In genomic region chr5:150152071-150152879, GRCm38 (mm10) we compare ENCODE assay signal across 10 mouse cellular contexts. TPM values are rescaled to one million over a fixed set of nuclear protein-coding genes. Genes with fewer than 3 reads are reported as not detected.
DNase-seq lines count a peak whose midpoint lies in the region; ATAC-seq and TF ChIP-seq lines count a peak whose summit lies in the region.
"Had no signal": no experiment of that assay in that cellular context is flagged by ENCODE, and none has a peak within 500 bp of the region (broad histone marks: within the 10 kb centered on the region; RNA-seq: fewer than 3 reads in every experiment).

No protein-coding gene starts in this region.

- H3K27ac ChIP-seq in midbrain, embryonic 11.5 days (ENCODE audit: low read depth, low read length): no peak overlapping the region
- H3K27ac ChIP-seq in midbrain, embryonic 10.5 days (replicated peaks): no peak overlapping the region
- peak overlapping the region; percentile 68 for H3K27ac ChIP-seq in gastrocnemius, adult 2 months
- H3K27ac ChIP-seq: heart, embryonic 15.5 days; midbrain, embryonic 12.5 days had no signal

- no peak for TF ChIP-seq POLR2A in lung, adult 2 months (IDR thresholded peaks at IDR 0.05; ENCODE audit: borderline replicate concordance, extremely low read depth, low read depth, low read length)

- intact Hi-C loops in gastrocnemius, adult 2 months (cut with DNase I): no loop called here

- TF ChIP-seq CTCF in gastrocnemius, adult 2 months (IDR thresholded peaks at IDR 0.05): no peak
- no peak for TF ChIP-seq CTCF in lung, adult 2 months (IDR thresholded peaks at IDR 0.05; ENCODE audit: insufficient read depth, low read length)

- H3K27me3 ChIP-seq in midbrain, embryonic 11.5 days (ENCODE audit: control insufficient read depth, insufficient read depth, low read length): no peaks in the 10 kb centered on the region
- no peaks in the 10 kb centered on the region for H3K27me3 ChIP-seq in midbrain, embryonic 10.5 days (ENCODE audit: low read depth, poor library complexity, severe bottlenecking)
- H3K27me3 ChIP-seq: heart, embryonic 15.5 days; midbrain, embryonic 12.5 days had no signal

- no peak overlapping the region for H3K4me2 ChIP-seq in midbrain, embryonic 11.5 days
- H3K4me2 ChIP-seq: heart, embryonic 15.5 days; midbrain, embryonic 12.5 days had no signal

- H3K4me1 ChIP-seq in midbrain, embryonic 11.5 days (ENCODE audit: control insufficient read depth, insufficient read depth, low read length): no peaks in the 10 kb centered on the region
- H3K4me1 ChIP-seq in midbrain, embryonic 10.5 days: peaks cover 6% of the 10 kb centered on the region
- no peaks in the 10 kb centered on the region for H3K4me1 ChIP-seq in lung, adult 2 months (ENCODE audit: control insufficient read depth, insufficient read depth, low read length)
- H3K4me1 ChIP-seq: midbrain, embryonic 12.5 days had no signal

- no peak for ATAC-seq in midbrain, embryonic 11.5 days (ENCODE audit: low FRiP score)
- ATAC-seq in activated CD4-positive, CD25-positive, alpha-beta regulatory T cell, adult 4 months: no peak

- H3K36me3 ChIP-seq in midbrain, embryonic 11.5 days (ENCODE audit: control insufficient read depth, insufficient read depth, low read length): no peaks in the 10 kb centered on the region
- no peaks in the 10 kb centered on the region for H3K36me3 ChIP-seq in midbrain, embryonic 10.5 days
- H3K36me3 ChIP-seq: heart, embryonic 15.5 days; midbrain, embryonic 12.5 days had no signal

- H3K4me3 ChIP-seq in midbrain, embryonic 11.5 days (ENCODE audit: low read depth, low read length): no peak overlapping the region
- no peak overlapping the region for H3K4me3 ChIP-seq in midbrain, embryonic 10.5 days
- peak overlapping the region; percentile 64 for H3K4me3 ChIP-seq in gastrocnemius, adult 2 months
- H3K4me3 ChIP-seq in lung, adult 2 months (replicated peaks; ENCODE audit: extremely low read depth, low read depth, low read length): no peak overlapping the region
- H3K4me3 ChIP-seq: heart, embryonic 15.5 days; midbrain, embryonic 12.5 days had no signal

- WGBS in midbrain, embryonic 11.5 days: 72% methylated on average over 22 of the region's 22 CpGs
- WGBS in midbrain, embryonic 10.5 days: 70% methylated on average over 22 of the region's 22 CpGs
- WGBS in lung, adult 2 months: 47% methylated on average over 22 of the region's 22 CpGs

- no peak overlapping the region for H3K9ac ChIP-seq in midbrain, embryonic 11.5 days (ENCODE audit: low read length)
- H3K9ac ChIP-seq: heart, embryonic 15.5 days; midbrain, embryonic 12.5 days had no signal

- no peaks in the 10 kb centered on the region for H3K9me3 ChIP-seq in midbrain, embryonic 11.5 days (ENCODE audit: control insufficient read depth, low read length)
- no peaks in the 10 kb centered on the region for H3K9me3 ChIP-seq in midbrain, embryonic 10.5 days (replicated peaks)
- H3K9me3 ChIP-seq: heart, embryonic 15.5 days; midbrain, embryonic 12.5 days had no signal

- peak; percentile 51 for DNase-seq in adrenal gland, postnatal 10 days
- no peak for DNase-seq in adrenal gland, adult 8-10 months
- peak; percentile 74 for DNase-seq in midbrain, embryonic 11.5 days (ENCODE audit: low spot score, missing footprints)
- no peak for DNase-seq in midbrain, embryonic 10.5 days (ENCODE audit: low spot score)
- DNase-seq in gastrocnemius, adult 2 months: peak; percentile 47
- DNase-seq in lung, adult 2 months: peak; percentile 31
- no peak for DNase-seq in liver

RNA-seq across cellular contexts. Expression of gene Fry, which starts 33.8 kb away (rescaled TPM):
- 10 to 100 TPM; 36.2 to 46.9 TPM for total RNA-seq in adrenal gland, postnatal 10 days (2021)
- total RNA-seq in adrenal gland, adult 8-10 months (2022): 10 to 100 TPM; 27.2 to 38.9 (median 27.8) TPM
- 8.8 and 9.1 TPM in 2 replicates for polyA plus RNA-seq in midbrain, embryonic 11.5 days (2014; fragmentation: Nextera tagmentation; extraction: Ambion mirVana)
- polyA plus RNA-seq in midbrain, embryonic 10.5 days (2016; fragmentation: Nextera tagmentation; extraction: Ambion mirVana): 3.4 and 6.7 TPM in 2 replicates
- total RNA-seq in gastrocnemius, adult 2 months (2021): 10 to 100 TPM; 73.5 to 85.7 TPM
- 37.0 and 39.3 TPM in 2 replicates for polyA plus RNA-seq in lung, adult 2 months (2012; rRNA removed)
- 10 to 100 TPM; 12.7 to 17.8 TPM for polyA plus RNA-seq in activated CD4-positive, CD25-positive, alpha-beta regulatory T cell, adult 4 months (2017; shearing (Covaris generic))

Comparison
In these comparisons a context has a peak if more than half of its experiments do, and no peak if none do; other contexts are left out.
1. DNase-seq: peak in adrenal gland, postnatal 10 days (single experiment), midbrain, embryonic 11.5 days (single experiment), gastrocnemius, adult 2 months (single experiment) and lung, adult 2 months (single experiment); none in adrenal gland, adult 8-10 months (single experiment), midbrain, embryonic 10.5 days (single experiment) and liver (single experiment).